Mouse (Mus musculus): ENCODE results near the gene Jun. TPM values are rescaled to one million over a fixed set of nuclear protein-coding genes. Genes with fewer than 3 reads are reported as not detected.
A peak's percentile ranks its signal among the peaks of the same experiment; 100 is the strongest.

Gene Jun
- total RNA-seq, 2 experiments from 2014 or later: 61.6 to 69.6 TPM

DNA sequence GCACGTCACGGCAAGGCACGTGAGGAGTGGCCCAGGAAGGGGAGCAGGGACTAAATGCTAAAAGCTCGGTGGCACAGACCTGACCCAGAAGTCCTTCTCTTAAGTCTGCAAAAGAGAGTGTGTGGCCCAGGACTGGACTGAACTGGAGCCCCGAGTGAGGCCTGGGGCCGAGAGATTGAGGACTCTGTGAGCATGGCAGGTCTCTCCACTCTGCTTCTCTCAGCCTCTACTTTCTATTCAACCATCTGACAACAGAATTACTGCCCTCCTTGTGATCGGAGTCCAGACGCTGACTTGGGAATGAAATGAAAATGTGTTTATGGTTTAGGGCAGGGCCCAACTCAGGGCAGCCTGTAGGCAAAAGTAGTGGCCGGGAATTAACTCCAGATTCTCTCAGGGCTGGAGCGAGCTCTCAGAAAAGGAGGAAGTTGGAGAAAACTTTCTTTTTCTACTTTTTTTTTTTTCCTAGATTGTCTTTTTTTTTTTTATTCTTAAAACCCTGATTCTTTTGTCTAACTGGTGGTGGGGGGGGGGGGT is 21.3 kb upstream of the Jun start:
- DNase-seq: no peak

DNA sequence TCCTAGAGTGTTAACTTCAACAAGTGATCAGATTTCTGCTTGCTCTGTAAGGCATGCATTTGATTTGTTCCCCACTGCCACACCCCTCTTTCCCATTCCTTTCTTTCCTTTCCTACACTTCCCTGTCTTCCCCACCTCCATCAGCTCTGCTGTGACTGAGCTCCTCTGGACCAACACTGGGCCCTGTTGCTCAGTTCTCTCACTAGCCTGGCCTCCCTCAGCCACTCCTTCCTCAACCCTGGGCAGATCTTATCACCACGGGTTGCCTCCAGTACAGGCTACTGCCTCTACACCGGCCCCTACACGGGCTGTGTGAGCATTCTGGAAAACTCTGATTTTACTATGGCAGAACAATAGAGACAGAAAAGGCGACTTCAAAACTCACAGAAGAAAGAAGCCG is 18.4 kb upstream of the Jun start:
- no peak for DNase-seq

DNA sequence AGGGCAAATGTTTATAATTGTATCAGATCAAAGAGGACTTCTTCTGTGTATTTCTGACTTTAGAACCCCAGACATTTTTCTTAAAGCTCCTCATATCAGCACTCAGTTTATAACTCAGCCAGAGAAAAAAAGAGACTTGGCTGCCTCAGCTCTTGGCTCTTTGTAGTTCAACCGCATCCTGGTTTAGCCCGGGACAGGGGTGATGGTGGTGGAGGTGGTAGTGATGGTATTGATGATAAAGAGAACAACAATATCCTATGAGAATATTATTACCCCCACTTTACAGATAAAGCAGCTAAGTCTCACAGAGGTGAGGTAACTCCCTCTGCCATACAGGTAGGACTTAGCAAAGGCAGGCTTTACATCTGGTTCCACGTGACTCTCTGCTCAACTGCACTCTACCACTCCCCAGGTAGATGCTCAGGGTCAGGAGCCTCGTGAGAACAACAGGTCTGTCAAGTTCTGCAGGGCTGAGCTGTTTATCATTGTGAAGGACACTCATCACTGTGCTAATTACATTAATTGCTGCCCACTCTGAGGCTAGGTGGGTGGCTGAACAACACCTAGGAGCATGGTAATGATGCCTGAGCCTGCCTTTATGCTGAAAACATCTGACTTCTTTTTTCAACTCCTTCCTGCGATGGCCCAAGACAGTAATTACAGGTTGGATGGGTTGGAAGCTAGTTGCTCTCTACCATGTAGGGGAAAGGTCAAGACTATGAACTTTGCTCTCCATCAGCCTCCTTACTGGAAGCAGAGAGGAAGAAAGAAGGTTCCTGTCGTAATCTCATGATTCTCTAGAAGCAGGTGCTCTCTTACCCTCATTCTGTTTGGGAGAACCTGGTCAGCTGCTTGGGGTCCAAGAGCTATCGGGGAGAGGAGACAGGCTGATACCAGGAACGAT is 16.3 kb upstream of the Jun start:
- DNase-seq: no peak

DNA sequence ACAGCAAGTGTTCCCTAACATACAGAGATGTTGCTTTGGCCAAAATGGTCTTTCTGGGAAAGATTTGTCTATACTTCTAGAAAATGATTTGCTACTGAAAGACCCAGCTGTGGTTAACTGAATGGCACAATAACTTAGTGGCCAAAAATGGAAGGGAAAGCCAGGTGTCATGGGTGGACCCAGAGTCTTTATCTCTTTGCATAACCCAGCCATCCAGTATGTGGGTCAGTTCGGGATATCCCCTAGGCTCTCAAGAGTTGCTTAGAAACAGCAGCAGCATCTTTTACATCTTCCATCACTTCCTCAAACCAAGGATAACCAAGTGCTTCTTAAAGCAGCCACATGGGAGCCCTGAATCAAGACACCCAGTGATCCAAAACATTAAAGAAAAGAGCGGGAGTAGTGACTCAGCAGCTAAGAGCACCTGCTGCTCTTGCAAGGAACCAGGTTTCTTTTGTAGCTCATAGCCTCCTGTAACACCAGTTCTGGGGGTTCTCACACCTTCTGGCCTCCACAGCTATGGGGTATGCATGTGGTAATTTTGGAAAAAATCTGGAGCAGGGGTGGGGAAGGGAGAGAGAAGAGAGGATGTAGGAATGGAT is 11.7 kb upstream of the Jun start:
- no peak for DNase-seq

DNA sequence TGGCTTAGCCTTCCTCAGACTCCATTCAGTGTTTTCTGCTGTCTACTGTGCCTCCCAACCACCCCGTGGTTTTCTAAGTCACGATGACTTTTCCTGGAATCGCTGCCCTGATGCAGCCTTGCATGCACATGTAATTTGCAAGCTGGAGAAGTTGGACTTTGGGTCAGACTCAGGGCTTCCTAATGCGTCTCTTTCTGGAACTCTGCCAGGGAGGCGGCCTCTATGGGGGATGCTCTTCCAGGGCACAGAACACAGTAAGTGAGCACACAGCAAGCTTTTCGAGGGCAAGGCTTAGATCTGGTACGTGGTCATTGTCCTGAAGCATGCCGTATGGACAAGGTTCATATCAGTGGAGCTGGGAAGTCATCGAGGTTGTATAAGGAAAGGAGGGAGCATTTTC is 10.9 kb upstream of the Jun start:
- peak; percentile 26 for DNase-seq

DNA sequence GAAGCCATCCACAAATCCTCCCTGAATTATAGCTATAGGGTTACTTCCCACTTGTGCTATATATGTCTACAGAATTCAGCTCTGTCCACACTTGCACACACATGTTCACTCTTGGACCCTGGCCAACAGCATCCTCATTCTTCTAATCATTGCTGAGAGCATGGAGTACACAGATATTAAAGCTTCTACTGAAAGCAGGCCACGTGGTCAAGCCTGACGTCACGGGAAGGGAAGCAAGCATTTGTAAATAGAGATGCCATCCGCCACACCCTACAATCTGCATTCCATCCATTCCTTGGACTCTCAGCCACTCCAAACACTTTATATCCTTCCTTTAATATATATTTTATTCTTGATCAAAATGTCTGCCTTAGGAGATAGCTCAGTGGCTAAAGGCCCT is 5.2 kb upstream of the Jun start:
- no peak for DNase-seq

DNA sequence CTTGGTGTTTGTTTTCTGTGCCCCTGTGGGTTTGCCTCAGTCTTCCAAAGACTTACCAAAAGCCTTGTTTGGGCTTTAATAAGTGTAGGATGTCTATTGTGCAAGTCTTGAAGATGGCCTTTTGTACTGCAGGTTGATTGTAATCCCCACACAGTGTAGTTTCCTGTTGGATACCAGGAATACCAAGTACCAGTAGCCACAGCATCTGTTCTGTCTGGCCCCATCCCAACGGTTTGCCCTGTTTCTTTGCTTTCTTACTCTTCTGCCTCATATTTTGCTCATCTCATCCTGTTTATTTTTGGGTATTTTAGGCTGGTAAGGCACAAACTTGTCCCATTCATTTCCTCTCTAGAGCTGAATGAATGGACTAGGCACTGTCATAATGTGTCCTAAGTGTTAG is 3.3 kb upstream of the Jun start:
- no peak for DNase-seq

DNA sequence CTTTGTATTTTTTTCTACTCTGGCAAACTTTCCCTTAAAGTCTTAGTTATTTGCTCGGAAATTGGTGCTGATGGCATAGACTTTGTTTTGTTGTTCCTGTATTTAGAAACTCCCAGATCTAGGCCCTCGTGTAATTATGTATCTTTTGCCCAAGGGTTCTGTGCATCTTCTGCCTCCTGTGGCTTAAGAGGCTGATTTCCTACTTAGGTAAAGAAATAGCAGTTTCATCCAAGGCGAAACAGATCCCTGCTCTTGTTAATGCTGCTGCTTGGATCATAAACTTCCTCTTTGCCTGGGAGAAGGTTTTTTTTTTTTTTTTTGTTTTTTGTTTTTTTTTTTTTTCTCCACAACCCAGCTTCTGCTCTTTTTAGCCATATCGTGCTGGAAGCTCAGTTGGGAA is 2.3 kb upstream of the Jun start:
- no peak for DNase-seq

DNA sequence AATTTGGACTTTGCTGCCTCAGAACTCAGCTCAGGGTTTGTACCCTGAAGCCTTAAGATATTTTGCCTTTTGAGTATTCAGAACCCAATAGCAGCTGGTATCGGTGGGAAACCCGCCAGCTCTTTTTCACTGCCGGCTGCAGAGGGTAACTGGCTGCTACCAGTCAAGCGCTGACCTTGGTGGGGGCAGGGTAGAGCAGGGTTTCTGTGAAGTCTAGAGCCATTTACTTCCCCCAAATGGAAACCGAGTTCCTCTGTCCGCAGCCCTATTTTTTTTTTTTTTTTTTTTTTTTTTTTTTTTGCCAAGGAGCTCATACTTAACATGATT is 1.7 kb upstream of the Jun start:
- DNase-seq: peak; percentile 80

DNA sequence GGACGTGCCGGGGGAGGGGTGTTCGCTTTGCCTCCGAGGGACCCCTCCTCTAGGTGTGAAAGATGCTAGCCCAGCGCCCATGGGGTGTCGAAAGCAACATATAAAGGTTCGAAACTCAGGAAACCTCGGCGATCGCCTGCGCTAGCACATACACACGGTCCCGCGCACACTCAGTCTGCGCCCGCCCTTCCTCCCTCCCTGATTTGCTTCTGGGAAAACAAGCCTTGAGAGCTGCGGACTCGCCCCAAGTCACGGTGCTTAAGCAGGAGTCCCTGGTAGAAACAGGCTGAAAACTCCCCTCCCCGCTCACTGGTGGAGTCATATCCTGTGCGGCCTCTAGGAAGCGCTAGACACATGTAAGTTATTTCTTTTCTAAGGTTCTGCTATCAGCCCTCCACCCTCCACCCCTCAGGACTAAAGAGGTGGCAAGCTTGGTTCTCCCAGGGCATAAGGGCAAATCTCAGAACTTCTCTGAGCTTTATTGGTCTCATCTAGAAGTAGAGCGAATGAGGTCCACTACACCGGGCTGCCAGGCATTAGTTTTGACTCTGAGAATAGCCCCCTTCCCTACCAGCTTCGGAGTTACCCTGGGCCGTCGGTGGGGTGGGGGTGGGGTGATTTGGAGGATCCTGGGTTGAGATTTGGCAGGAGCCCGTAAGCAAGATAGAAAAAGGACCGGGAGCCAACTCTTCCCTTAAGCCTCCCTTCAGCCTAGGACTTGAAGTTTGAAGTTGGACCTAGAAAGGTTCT is 1.2 kb upstream of the Jun start:
- peak; percentile 94 for DNase-seq

DNA sequence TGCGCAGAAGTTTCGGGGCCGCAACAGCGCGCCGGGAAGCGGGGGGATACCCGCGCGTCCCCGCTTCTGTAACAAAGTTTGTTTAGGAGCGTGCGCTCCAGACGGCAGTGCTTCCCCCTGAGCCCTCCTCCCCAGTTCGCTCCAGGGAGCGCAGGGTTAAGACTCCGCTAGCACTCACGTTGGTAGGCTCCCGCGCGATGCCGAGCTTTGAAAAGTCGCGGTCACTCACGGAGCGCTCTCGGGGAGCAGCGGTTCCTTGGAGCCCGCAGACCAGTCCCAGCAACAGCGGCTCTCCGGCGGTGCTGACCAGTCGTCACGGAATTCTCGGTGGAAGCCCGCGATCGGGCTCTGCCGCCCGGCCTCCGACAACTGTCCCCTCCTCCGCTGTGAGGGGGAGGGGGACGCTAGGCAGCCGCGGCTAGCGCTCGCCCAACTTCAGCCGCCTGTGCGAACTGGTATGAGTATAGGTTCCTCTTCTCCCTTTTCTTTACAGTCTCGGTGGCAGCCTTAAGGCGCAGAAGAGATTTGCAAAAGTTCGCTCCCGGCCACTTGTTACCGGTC is 631 bp downstream of the Jun start:
- peak; percentile 67 for DNase-seq

DNA sequence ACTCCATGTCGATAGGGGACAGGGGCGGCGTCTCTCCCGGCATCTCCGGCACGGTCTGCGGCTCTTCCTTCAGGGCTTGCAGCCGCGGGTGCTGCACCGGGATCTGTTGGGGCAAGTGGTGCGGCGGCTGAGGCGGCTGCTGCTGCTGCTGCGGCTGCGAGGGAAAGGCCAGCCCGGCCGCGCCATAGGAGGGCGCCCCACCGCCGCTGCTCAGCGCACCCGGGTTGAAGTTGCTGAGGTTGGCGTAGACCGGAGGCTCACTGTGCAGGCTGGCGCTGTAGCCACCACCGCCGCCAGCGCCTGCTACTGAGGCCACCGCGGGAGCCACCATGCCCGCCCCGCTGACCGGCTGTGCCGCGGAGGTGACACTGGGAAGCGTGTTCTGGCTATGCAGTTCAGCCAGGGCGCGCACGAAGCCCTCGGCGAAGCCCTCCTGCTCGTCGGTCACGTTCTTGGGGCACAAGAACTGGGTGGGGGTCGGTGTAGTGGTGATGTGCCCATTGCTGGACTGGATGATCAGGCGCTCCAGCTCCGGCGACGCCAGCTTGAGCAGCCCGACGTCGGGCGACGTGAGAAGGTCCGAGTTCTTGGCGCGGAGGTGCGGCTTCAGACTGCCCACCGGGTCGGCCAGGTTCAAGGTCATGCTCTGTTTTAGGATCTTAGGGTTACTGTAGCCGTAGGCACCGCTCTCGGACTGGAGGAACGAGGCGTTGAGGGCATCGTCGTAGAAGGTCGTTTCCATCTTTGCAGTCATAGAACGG is 1.3 kb downstream of the Jun start:
- peak; percentile 75 for DNase-seq

DNA sequence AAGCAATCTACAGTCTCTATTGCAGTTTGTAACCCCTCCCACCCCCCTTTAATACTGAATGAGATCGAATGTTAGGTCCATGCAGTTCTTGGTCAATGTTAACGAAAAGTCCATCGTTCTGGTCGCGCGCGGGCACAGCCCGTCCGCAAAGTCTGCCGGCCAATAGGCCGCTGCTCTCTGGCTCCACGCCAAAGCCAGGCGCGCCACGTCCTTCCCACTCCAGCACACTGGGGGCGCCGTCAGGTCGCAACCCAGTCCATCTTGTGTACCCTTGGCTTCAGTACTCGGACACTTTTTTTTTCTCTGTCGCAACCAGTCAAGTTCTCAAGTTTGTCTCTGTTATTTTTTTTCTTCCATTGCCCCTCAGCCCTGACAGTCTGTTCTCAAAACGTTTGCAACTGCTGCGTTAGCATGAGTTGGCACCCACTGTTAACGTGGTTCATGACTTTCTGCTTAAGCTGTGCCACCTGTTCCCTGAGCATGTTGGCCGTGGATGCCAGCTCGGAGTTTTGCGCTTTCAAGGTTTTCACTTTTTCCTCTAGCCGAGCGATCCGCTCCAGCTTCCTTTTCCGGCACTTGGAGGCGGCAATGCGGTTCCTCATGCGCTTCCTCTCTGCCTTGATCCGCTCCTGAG is 2.0 kb downstream of the Jun start:
- peak; percentile 94 for DNase-seq

DNA sequence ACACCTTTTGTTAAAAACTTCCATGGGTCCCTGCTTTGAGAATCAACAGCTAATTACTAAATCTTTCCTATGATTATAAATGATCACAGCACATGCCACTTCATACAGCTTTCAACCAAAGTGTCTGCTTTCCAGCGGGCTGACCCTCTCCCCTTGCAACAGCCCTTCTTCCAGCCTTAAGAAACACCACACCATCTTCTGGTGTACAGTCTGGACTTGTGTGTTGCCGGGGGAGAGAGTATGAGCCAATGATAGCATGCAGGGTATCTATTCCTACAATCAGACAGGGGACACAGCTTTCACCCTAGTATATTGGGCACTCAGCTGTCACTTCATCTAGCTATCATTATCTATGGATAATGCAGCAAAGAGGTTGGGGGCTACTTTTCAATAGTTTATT is 2.9 kb downstream of the Jun start:
- DNase-seq: no peak

DNA sequence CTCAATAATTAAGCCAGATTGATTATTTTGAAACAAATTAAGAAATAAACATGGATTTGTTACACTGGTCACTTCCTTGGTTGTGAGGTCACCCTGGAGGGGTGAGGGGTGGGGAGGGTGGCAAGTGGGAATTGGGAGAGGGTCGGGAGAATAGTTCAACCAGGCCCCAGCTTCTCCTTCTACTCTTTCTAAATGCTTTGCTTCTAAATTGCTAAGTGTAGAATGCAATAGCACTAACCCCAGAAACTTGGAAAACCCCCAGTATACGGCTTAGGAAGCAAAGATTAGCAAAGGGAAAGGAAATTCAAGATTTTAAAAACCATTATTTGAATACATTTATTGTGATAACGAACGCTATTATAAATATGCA is 3.3 kb downstream of the Jun start:
- DNase-seq: no peak

DNA sequence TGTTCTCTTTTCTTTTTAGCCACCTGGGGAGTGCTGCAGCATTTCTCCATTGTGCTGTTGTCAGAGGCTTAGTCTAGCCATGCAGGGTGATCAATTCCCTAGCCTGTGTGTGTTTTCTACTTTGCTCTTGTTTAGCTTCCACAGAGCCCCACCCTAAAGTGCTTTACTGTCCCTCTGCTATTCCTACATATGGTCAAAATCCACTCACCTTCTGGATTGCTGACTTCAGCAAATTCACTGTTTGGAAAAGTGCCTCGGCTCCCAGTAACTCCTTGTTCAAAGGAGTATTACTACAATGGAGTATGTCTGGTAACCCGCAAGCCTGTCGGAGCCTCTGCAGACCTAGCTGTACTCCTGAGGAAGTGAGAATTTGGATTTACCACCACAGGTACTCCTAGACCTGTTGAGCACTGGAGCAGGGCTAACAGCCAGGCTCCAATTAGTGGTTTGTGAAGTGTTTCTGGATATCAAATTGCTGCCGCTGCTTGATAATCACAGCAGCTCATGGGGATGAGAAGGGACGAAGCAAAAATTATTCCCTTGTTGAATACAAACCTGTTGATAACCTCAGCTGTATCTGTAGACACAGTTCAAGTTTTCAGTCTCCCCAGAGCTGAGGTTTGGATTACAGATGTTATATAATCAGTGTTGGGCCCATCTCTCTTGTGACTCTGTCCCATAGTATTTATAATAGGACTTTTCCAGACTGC is 3.8 kb downstream of the Jun start:
- DNase-seq: peak; percentile 14

DNA sequence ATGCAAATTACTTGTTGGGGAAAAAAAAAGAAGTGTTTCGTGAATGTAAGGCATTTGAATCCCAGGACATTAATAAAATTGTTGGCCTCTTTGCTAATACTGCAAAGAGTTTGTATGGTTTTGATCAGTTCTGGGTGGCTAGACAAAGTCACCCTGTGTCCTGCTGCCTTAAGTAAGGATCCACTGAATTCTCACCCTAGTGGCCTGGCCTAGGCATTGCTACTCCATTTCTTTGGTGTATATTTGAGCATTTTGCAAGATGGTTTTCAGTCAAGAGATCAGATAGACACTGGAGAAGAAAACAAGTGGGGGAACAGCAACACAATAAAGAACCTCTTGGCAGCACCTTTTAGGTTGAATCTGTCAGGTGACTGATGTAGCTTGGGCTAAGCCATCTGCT is 6.9 kb downstream of the Jun start:
- no peak for DNase-seq

DNA sequence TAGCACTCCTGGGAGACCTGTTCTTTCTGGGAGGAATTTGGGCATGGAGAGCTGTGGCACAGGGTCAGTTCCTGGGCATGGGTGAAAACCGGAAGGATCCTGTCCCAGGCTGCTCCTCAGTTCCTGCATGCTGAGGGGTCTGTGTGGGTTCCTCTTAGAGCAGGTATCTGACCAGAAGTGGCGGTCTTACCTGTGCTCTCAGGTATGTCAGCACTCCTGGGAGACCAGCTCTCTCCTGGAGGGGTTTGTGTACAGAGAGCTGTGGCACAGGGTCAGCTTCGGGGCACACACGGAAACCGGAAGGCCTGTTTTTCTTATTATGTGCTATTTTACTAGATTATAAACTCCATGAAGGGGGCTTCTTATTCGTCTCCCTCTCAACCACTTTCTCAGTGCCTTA is 7.3 kb downstream of the Jun start:
- DNase-seq: no peak

DNA sequence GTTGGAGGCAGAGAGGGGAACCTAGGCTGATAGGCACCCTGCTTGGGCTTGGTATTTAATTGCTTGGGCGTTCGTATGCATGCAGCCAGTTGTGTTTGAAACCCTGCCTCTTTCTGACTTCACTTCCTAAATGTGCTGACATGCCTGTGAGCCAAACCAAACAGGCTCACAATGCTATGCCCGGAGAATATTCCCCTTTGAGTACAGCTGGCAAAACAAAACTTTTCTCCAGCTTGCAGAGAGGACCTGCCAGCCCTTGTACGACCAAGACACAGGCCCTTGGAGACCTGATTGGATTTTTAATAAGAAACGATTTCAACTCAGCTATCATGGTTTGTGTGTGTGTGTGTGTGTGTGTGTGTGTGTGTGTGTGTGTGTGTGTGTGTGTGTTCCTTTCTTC is 14.0 kb downstream of the Jun start:
- DNase-seq: peak; percentile 16

DNA sequence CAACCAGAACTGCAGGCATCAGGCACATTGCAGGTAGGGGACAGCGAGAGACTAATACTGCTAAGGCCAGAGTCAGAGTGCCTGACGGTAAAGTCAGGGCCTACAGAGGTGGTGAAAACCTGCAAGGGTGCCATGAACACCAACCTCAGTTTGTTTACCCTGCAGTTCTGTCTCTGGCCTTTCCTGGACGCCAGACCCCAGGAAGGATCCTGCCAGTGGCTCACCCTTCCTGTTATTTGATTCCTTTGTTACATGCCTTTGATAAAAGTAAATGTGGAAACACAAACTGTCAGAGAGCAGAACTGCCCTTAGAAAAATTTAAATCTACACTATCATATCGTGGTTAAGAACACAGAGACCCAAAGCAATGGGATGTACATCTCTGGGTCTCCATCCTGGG is 20.9 kb downstream of the Jun start:
- DNase-seq: no peak

Measured in heart, postnatal 4 days (tissue).